Mouse (Mus musculus) layer of hippocampus, adult 2 months (tissue): ENCODE data around the gene E2f3. TPM values are rescaled to one million over a fixed set of nuclear protein-coding genes. Genes with fewer than 3 reads are reported as not detected.

ENCODE experiments used
- DNase-seq, 2 experiments: peaks; one replicate each; pipeline ENCODE4 v3.0.0; 2022; ENCODE audit warnings: low spot score in 2 of 2
- H3K27ac ChIP-seq: fragments of 200-600 bp; 2 replicates; pipeline ENCODE4 v1.8.1; 2022
- H3K4me3 ChIP-seq: fragments of 200-600 bp; 2 replicates; pipeline ENCODE4 v1.8.1; 2022; ENCODE audit warnings: mild to moderate bottlenecking
- CTCF ChIP-seq: fragments of 200-600 bp; conservative IDR thresholded peaks from 2 replicates; pipeline ENCODE4 v1.8.1; 2022; ENCODE audit warnings: antibody characterized with exemption, mild to moderate bottlenecking, moderate library complexity
- long read RNA-seq, 2 experiments: library from polyadenylated mRNA; stranded (forward); transcript quantifications; one replicate each; pipeline ENCODE4 v2.0.0; 2021; ENCODE audit warnings: borderline mapping rate in 2 of 2
- total RNA-seq, 2 experiments: library from RNA; stranded (reverse); gene quantifications; 2 replicates each; pipeline ENCODE4 v1.2.3; 2021

Gene E2f3
- 10 to 100 TPM; 24.6 to 25.2 TPM for total RNA-seq
- long read RNA-seq, experiment 1, full-length matches to known transcripts: 3 of 8 reads
- long read RNA-seq, experiment 1, partial matches to known transcripts: 1 of 8 reads
- long read RNA-seq, experiment 1, other reads (novel, unspliced or antisense): 4 of 8 reads
- long read RNA-seq, experiment 2, full-length matches to known transcripts: 3 of 9 reads
- long read RNA-seq, experiment 2, partial matches to known transcripts: 0 of 9 reads
- long read RNA-seq, experiment 2, other reads (novel, unspliced or antisense): 6 of 9 reads

- Histone ChIP-seq H3K27ac (peak within 1 kb of the TSS; percentile 86), H3K4me3 (peak within 1 kb of the TSS; percentile 90)
- TF ChIP-seq CTCF: peak; percentile 21; the same call in 1 of the 2 replicates
- DNase-seq: peak; percentile 97 to 100
Observed at GRCm38 (mm10) chr13:29985855-29986755, at the start of gene E2f3. Gene E2f3, minus strand, starts transcription at chr13:29986063.

DNA sequence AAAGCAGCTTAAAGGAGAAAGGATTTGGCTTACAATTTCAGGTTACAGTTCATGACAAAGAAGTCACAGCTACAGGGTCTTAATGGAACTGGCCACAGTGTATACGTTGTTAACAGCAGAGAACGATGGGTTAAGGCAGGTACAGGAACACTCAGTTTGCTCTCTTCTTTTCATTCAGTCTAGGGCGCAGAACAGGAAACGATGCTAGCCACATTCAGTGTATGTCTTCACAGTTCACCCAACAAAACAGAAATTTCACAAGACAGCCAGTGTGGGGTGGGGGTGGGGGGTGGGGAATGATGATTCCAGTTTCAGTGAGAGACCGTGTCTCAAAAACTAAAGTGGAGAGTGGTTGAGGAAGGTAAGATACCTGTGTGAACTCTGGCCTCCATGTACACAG, 48.7 kb upstream of the E2f3 start:
- Histone ChIP-seq H3K27ac (no peak overlapping the region), H3K4me3 (no peak overlapping the region)
- DNase-seq: no peak
- TF ChIP-seq CTCF: no peak

GRCm38 (mm10) chr13:30031684-30032335, 45.9 kb upstream of the E2f3 start:
- DNase-seq: no peak
- no peak for TF ChIP-seq CTCF
- H3K27ac ChIP-seq: no peak overlapping the region
- H3K4me3 ChIP-seq: no peak overlapping the region

- H3K4me3 ChIP-seq: no peak overlapping the region
- DNase-seq: no peak
- H3K27ac ChIP-seq: no peak overlapping the region
- TF ChIP-seq CTCF: no peak
Observed at GRCm38 (mm10) chr13:30027841-30028240, 42.0 kb upstream of the E2f3 start.

DNA sequence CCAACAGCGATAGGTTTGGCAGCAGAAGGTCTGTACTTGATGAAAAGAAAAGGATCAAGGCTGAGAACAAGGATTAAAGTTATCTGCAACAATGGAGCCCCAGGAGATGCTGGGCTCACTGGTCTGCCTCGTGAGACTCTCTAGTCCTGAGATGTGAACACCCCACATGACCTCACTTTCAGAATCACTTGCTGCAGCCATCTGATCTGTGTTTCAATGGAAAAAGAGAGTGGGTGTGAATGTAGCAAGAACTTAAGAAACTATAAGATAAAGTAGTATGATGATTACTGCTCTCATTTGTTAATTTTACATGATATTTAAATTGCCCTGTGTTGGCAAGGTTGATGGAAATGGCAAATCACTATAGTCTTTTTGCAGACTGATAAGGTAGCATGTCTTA, 36.6 kb upstream of the E2f3 start:
- no peak for DNase-seq
- no peak for TF ChIP-seq CTCF
- H3K27ac ChIP-seq: no peak overlapping the region
- H3K4me3 ChIP-seq: no peak overlapping the region

- H3K4me3 ChIP-seq: no peak overlapping the region
- TF ChIP-seq CTCF: no peak
- no peak for DNase-seq
Observed at GRCm38 (mm10) chr13:30018573-30018972, 32.7 kb upstream of the E2f3 start.

DNA sequence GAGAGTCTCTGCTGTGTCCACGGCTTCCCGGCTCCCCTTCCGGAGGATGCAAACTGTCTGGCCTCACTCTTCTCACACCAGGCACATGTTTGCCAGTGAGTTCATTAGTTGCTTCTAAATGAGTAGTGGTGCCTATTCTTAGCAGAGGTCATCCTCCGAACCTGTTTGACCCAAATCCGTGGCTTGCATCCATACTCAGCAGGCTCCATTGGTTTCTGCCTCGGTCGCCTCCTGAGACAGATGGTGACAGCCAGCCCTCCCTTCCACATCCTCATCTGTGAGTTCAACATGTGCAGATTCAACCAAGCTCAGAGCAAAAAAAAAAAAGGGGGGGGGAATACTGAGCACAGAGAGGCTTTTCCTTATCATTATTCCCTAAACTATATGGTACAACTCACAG, 31.7 kb upstream of the E2f3 start:
- H3K4me3 ChIP-seq: no peak overlapping the region
- TF ChIP-seq CTCF: no peak
- no peak for DNase-seq
- H3K27ac ChIP-seq: no peak overlapping the region

More at GRCm38 (mm10) chr13:30018573-30018972, 32.7 kb upstream of the E2f3 start:
- no peak overlapping the region for H3K27ac ChIP-seq

DNA sequence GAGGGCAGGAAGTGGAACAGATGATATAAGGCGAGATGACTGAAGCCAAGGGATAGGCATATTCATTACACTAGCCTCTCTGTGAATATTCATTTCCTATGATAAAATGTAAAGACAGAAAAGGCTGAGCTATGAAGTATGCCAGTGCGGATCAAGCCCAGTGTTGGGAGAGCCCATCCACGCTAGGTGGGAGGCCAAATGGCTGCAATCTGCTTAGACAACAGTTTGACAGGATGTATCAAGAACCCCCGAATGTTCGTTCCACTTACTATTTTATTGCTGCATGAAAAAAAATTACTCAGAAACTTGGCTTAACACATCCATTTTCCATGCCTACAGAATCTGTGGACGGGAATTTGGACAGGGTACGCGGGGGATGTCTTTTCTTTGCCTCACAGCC, 28.7 kb upstream of the E2f3 start:
- TF ChIP-seq CTCF: no peak
- H3K27ac ChIP-seq: peak overlapping the region; percentile 71; the same call in 1 of the 2 replicates
- peak; percentile 36 to 65 for DNase-seq
- H3K4me3 ChIP-seq: no peak overlapping the region

GRCm38 (mm10) chr13:30012226-30012625, 26.4 kb upstream of the E2f3 start:
- Histone ChIP-seq H3K27ac (peak overlapping the region; percentile 71), H3K4me3 (no peak overlapping the region)
- no peak for TF ChIP-seq CTCF
- no peak for DNase-seq

- Histone ChIP-seq H3K27ac (no peak overlapping the region), H3K4me3 (no peak overlapping the region)
- no peak for DNase-seq
- TF ChIP-seq CTCF: no peak
Observed at GRCm38 (mm10) chr13:30008738-30009137, 22.9 kb upstream of the E2f3 start.

- no peak overlapping the region for H3K27ac ChIP-seq
- TF ChIP-seq CTCF: no peak
- no peak for DNase-seq
- no peak overlapping the region for H3K4me3 ChIP-seq
Observed at GRCm38 (mm10) chr13:30005422-30005821, 19.6 kb upstream of the E2f3 start.

DNA sequence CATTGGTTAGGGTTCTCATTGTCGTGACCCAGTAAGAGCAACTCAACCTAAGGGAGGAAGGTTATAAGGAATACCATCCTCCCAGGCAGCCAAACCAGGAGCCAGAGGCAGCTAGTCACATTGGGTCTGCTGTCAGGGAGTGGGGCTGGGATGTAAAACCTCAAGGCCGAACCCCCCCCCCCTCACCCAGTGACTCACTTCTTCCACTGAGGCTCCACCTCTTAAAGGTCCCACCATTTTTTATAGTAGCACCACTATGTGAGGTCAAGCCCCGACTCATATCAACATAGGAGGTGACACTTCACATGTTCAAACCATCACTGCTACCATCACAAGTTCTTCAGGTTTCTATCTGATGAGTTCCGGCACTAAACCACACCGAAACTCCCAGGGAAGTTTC, 19.0 kb upstream of the E2f3 start:
- DNase-seq: no peak
- Histone ChIP-seq H3K4me3 (no peak overlapping the region), H3K27ac (no peak overlapping the region)
- no peak for TF ChIP-seq CTCF

- TF ChIP-seq CTCF: no peak
- H3K4me3 ChIP-seq: no peak overlapping the region
- no peak for DNase-seq
- no peak overlapping the region; the same call in 1 of the 2 replicates for H3K27ac ChIP-seq
Observed at GRCm38 (mm10) chr13:30003169-30003568, 17.3 kb upstream of the E2f3 start.
